Mouse (Mus musculus) MEL (cell line): Measurements from ENCODE around the gene Susd6. TPM values are rescaled to one million over a fixed set of nuclear protein-coding genes. Genes with fewer than 3 reads are reported as not detected.

Experiments used
- DNase-seq: peaks from one replicate; pipeline ENCODE4 v3.0.0; 2011; ENCODE audit warnings: low read depth, low spot score
- H3K27ac ChIP-seq: 2 replicates; pipeline ENCODE4 v1.5.1; 2012; ENCODE audit warnings: low read depth, mild to moderate bottlenecking, control low read depth, low read length, moderate library complexity; ENCODE audit not compliant: control insufficient read depth
- H3K27me3 ChIP-seq, 2 experiments: fragments of 150-350 bp in 1 of 2; sonication (generic) in 1 of 2; 2 replicates each; pipeline ENCODE4 v1.6.1; 2012; ENCODE audit warnings: low read length in 2 of 2, mild to moderate bottlenecking in 2 of 2, improper control_type of control experiment in 1 of 2, moderate library complexity in 1 of 2; ENCODE audit not compliant: insufficient read depth in 2 of 2, control insufficient read depth in 1 of 2
- H3K36me3 ChIP-seq, 2 experiments: 2 replicates each; pipeline ENCODE4 v1.6.1; 2012 to 2014; ENCODE audit warnings: low read length in 2 of 2, improper control_type of control experiment in 1 of 2, inconsistent platforms in 1 of 2, mild to moderate bottlenecking in 1 of 2; ENCODE audit not compliant: insufficient read depth in 2 of 2, control insufficient read depth in 1 of 2
- H3K4me1 ChIP-seq, 2 experiments: fragments of 150-350 bp in 1 of 2; sonication (generic) in 1 of 2; 2 replicates each; pipeline ENCODE4 v1.6.1; 2012; ENCODE audit warnings: low read length in 2 of 2, improper control_type of control experiment in 1 of 2, mild to moderate bottlenecking in 1 of 2; ENCODE audit not compliant: insufficient read depth in 2 of 2, control insufficient read depth in 1 of 2
- H3K4me3 ChIP-seq, 2 experiments: fragments of 150-350 bp in 1 of 2; sonication (generic) in 1 of 2; 2 replicates each; pipeline ENCODE4 v1.5.1; 2012; ENCODE audit warnings: low read depth in 2 of 2, low read length in 2 of 2, mild to moderate bottlenecking in 2 of 2, moderate library complexity in 2 of 2, control low read depth in 1 of 2, improper control_type of control experiment in 1 of 2; ENCODE audit not compliant: control insufficient read depth in 1 of 2, insufficient read depth in 1 of 2
- H3K79me2 ChIP-seq: 2 replicates; pipeline ENCODE4 v1.6.1; 2012; ENCODE audit warnings: mild to moderate bottlenecking, low read length, moderate library complexity; ENCODE audit not compliant: control insufficient read depth, poor library complexity, insufficient read depth
- H3K9ac ChIP-seq: 2 replicates; pipeline ENCODE4 v1.6.1; 2012; ENCODE audit warnings: low read depth, mild to moderate bottlenecking, control low read depth, low read length, moderate library complexity; ENCODE audit not compliant: control insufficient read depth, poor library complexity, severe bottlenecking
- H3K9me3 ChIP-seq: fragments of 150-350 bp; sonication (generic); replicated peaks from 2 replicates; pipeline ENCODE4 v1.6.1; 2012; ENCODE audit warnings: mild to moderate bottlenecking, low read length, improper control_type of control experiment, moderate library complexity; ENCODE audit not compliant: insufficient read depth
- CTCF ChIP-seq, 3 experiments: IDR thresholded peaks in 2 of 3; conservative IDR thresholded peaks in 1 of 3; 2 replicates each; pipeline ENCODE4 v1.5.1; 2011 to 2012; ENCODE audit warnings: low read length in 3 of 3, low read depth in 2 of 3, mild to moderate bottlenecking in 2 of 3, improper control_type of control experiment in 1 of 3, inconsistent platforms in 1 of 3, mixed read lengths in 1 of 3, moderate library complexity in 1 of 3; ENCODE audit not compliant: control insufficient read depth in 1 of 3, insufficient read depth in 1 of 3, poor library complexity in 1 of 3, severe bottlenecking in 1 of 3
- ELF1 ChIP-seq: IDR thresholded peaks from 2 replicates; pipeline ENCODE4 v1.6.1; 2014; ENCODE audit warnings: low read depth, mild to moderate bottlenecking, inconsistent platforms, low read length, improper control_type of control experiment, moderate library complexity
- EP300 ChIP-seq, 2 experiments: IDR thresholded peaks; 2 replicates each; pipeline ENCODE4 v1.6.1; 2011; ENCODE audit warnings: improper control_type of control experiment in 2 of 2, low read length in 2 of 2, low read depth in 1 of 2, mild to moderate bottlenecking in 1 of 2
- ETS1 ChIP-seq: IDR thresholded peaks from 2 replicates; pipeline ENCODE4 v1.6.1; 2012; ENCODE audit warnings: low read depth, mild to moderate bottlenecking, inconsistent platforms, low read length, improper control_type of control experiment, moderate library complexity
- GATA1 ChIP-seq: IDR thresholded peaks from 2 replicates; pipeline ENCODE4 v1.6.1; 2011; ENCODE audit warnings: low read depth, low read length, improper control_type of control experiment
- HCFC1 ChIP-seq: IDR thresholded peaks from 2 replicates; pipeline ENCODE4 v1.6.1; 2012; ENCODE audit warnings: low read depth, mild to moderate bottlenecking, inconsistent platforms, low read length, improper control_type of control experiment, moderate library complexity
- MAX ChIP-seq: IDR thresholded peaks from 2 replicates; pipeline ENCODE4 v1.6.1; 2011; ENCODE audit warnings: low read length, improper control_type of control experiment
- MEF2A ChIP-seq: IDR thresholded peaks from 2 replicates; pipeline ENCODE4 v1.6.1; 2014; ENCODE audit warnings: low read depth, mild to moderate bottlenecking, inconsistent platforms, low read length, improper control_type of control experiment; ENCODE audit not compliant: poor library complexity, insufficient replicate concordance, severe bottlenecking; ENCODE audit errors: extremely low read depth
- NRF1 ChIP-seq: IDR thresholded peaks from 2 replicates; pipeline ENCODE4 v1.6.1; 2014; ENCODE audit warnings: low read depth, mild to moderate bottlenecking, inconsistent platforms, low read length, improper control_type of control experiment, moderate library complexity; ENCODE audit not compliant: poor library complexity, insufficient read depth, severe bottlenecking
- POLR2AphosphoS5 ChIP-seq: IDR thresholded peaks from 2 replicates; pipeline ENCODE4 v1.6.1; 2012; ENCODE audit warnings: low read depth, borderline replicate concordance, mild to moderate bottlenecking, inconsistent platforms, low read length, moderate library complexity, mixed read lengths
- RAD21 ChIP-seq: IDR thresholded peaks from 2 replicates; pipeline ENCODE4 v1.6.1; 2011; ENCODE audit warnings: mild to moderate bottlenecking, low read depth, low read length, improper control_type of control experiment
- RCOR1 ChIP-seq: IDR thresholded peaks from 2 replicates; pipeline ENCODE4 v1.6.1; 2012; ENCODE audit warnings: low read depth, mild to moderate bottlenecking, inconsistent platforms, low read length, improper control_type of control experiment
- SIN3A ChIP-seq: IDR thresholded peaks from 2 replicates; pipeline ENCODE4 v1.6.1; 2012; ENCODE audit warnings: low read length, improper control_type of control experiment, inconsistent platforms
- TBP ChIP-seq: IDR thresholded peaks from 2 replicates; pipeline ENCODE4 v1.8.0; 2011; ENCODE audit warnings: low read depth, low read length, improper control_type of control experiment
- TCF12 ChIP-seq: IDR thresholded peaks from 2 replicates; pipeline ENCODE4 v1.6.1; 2014; ENCODE audit warnings: low read depth, mild to moderate bottlenecking, inconsistent platforms, low read length, improper control_type of control experiment, moderate library complexity
- USF1 ChIP-seq: IDR thresholded peaks from 2 replicates; pipeline ENCODE4 v1.6.1; 2014; ENCODE audit warnings: low read depth, mild to moderate bottlenecking, inconsistent platforms, low read length, improper control_type of control experiment, moderate library complexity
- USF2 ChIP-seq, 2 experiments: IDR thresholded peaks; 2 replicates each; pipeline ENCODE4 v1.6.1; 2011 to 2012; ENCODE audit warnings: improper control_type of control experiment in 2 of 2, low read length in 2 of 2, borderline replicate concordance in 1 of 2, inconsistent platforms in 1 of 2, low read depth in 1 of 2, mild to moderate bottlenecking in 1 of 2; ENCODE audit not compliant: insufficient read depth in 1 of 2
- ZC3H11A ChIP-seq: IDR thresholded peaks from 2 replicates; pipeline ENCODE4 v1.6.1; 2012; ENCODE audit warnings: low read depth, mild to moderate bottlenecking, inconsistent platforms, low read length, improper control_type of control experiment
- ZMIZ1 ChIP-seq: IDR thresholded peaks from 2 replicates; pipeline ENCODE4 v1.6.1; 2012; ENCODE audit warnings: low read depth, mild to moderate bottlenecking, inconsistent platforms, low read length, improper control_type of control experiment, moderate library complexity
- ZNF384 ChIP-seq: IDR thresholded peaks from 2 replicates; pipeline ENCODE4 v1.6.1; 2012; ENCODE audit warnings: low read depth, mild to moderate bottlenecking, inconsistent platforms, low read length, improper control_type of control experiment
- polyA plus RNA-seq, 2 experiments: library from polyadenylated mRNA; stranded (reverse) in 1 of 2; unstranded in 1 of 2; fragments of >175 nt in 1 of 2; fragments of >200 nt in 1 of 2; gene quantifications; 2 replicates each; pipeline versions ENCODE4 v1.2.1 to v1.2.4; 2012; ENCODE audit warnings: low replicate concordance in 2 of 2, low read depth in 1 of 2; ENCODE audit not compliant: insufficient read length in 2 of 2, insufficient read depth in 1 of 2, missing spikeins in 1 of 2
- total RNA-seq: library from RNA; depleted of rRNA; stranded (reverse); fragments of 300-350 nt; gene quantifications from 2 replicates; pipeline ENCODE4 v1.2.3, GENCODE M21; 2012

Susd6 gene
- total and polyA plus RNA-seq, 3 experiments = 12.2 to 22.4 TPM; not detected in 1

DNA sequence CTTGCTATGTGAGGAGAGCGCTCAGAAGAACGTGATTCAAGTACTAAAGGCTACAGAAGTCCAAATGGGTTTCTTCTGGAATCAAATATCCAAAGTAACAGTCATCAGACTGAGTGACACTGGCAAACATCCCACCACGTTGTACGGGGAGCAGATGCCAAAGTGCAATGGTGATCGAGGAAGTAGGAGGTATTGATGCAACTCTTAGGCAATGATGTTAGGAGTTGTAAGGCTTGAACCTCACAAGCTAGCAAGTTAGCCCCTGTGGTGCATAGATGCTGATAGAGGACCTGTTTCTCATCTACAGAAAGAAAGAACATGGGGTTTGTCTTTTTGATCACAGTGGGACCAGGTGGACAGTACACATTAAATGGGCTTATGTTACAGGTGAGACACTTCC is 27.3 kb upstream of the Susd6 start:
- H3K27me3 ChIP-seq = no peaks in the 10 kb centered on the region; a peak in 1 of 4 replicates
- DNase-seq = no peak
- H3K9ac ChIP-seq = no peak overlapping the region
- no peaks in the 10 kb centered on the region for H3K79me2 ChIP-seq
- H3K36me3 ChIP-seq = 0 out of 4 replicates have a peak, but pooled peaks cover 0 to 2% of the 10 kb centered on the region in 2 experiments
- no peak overlapping the region for H3K4me3 ChIP-seq
- H3K9me3 ChIP-seq = no peaks in the 10 kb centered on the region
- TF ChIP-seq USF2 (IDR thresholded peaks at IDR 0.05; ENCODE audit: borderline replicate concordance in 1 of 2, insufficient read depth in 1 of 2, low read depth in 1 of 2, low read length in 2 of 2) (no peak), POLR2AphosphoS5 (no peak), HCFC1 (no peak), TCF12 (no peak), ELF1 (0 out of 2 replicates have a peak, but pooled peaks have one; percentile 23), ETS1 (peak; percentile 26; the same call in 1 of the 2 replicates)
- H3K27ac ChIP-seq = no peak overlapping the region
- peaks cover 0 to 5% of the 10 kb centered on the region in 2 experiments; a peak in 2 of 4 replicates for H3K4me1 ChIP-seq

DNA sequence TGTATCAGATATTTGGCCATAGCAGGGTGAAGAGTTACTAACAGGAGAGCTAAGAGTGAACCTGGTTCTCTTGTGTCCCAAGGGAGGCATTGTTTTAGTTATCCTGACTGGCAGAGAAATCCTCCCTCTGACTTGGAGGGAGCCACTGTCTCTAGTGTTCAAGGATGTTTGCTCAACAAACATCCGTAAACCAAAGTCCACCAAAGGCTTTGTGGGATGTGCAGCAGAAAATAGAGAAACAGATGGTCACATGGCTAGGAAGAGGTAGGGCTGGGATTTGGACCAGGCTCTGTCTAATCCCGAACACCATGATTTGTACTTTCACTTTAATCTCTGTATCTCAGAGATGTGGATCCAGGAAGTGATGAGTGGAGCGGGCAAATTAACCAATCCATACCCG is 26.2 kb upstream of the Susd6 start:
- H3K27ac ChIP-seq = no peak overlapping the region
- no peak for DNase-seq
- no peak overlapping the region for H3K9ac ChIP-seq
- no peaks in the 10 kb centered on the region for H3K9me3 ChIP-seq
- H3K79me2 ChIP-seq = no peaks in the 10 kb centered on the region
- no peak overlapping the region for H3K4me3 ChIP-seq
- H3K27me3 ChIP-seq = no peaks in the 10 kb centered on the region
- H3K36me3 ChIP-seq = 0 out of 4 replicates have a peak, but pooled peaks cover 0 to 2% of the 10 kb centered on the region in 2 experiments
- TF ChIP-seq ZNF384 (no peak), ZMIZ1 (no peak), USF2 (IDR thresholded peaks at IDR 0.05; ENCODE audit: borderline replicate concordance in 1 of 2, insufficient read depth in 1 of 2, low read depth in 1 of 2, low read length in 2 of 2) (no peak), RCOR1 (no peak), RAD21 (no peak), HCFC1 (no peak), ZC3H11A (no peak), GATA1 (no peak), NRF1 (no peak), CTCF (IDR thresholded peaks at IDR 0.05 in 2 of 3, conservative IDR thresholded peaks at IDR 0.05 in 1 of 3; ENCODE audit: control insufficient read depth in 1 of 3, insufficient read depth in 1 of 3, low read depth in 2 of 3, low read length in 3 of 3, poor library complexity in 1 of 3, severe bottlenecking in 1 of 3) (no peak), TBP (no peak), EP300 (IDR thresholded peaks at IDR 0.05; ENCODE audit: low read depth in 1 of 2, low read length in 2 of 2) (no peak), USF1 (no peak), TCF12 (no peak), ELF1 (no peak), MAX (no peak), SIN3A (no peak), MEF2A (no peak)
- H3K4me1 ChIP-seq = peaks cover 0 to 5% of the 10 kb centered on the region in 2 experiments; a peak in 2 of 4 replicates
